Mouse (Mus musculus): ENCODE results near the gene Tsc22d1. TPM values are rescaled to one million over a fixed set of nuclear protein-coding genes. Genes with fewer than 3 reads are reported as not detected.

Tsc22d1 gene
- total RNA-seq, 2 experiments from 2014 or later: 20.2 to 51.1 TPM

GRCm38 (mm10) chr14:76540005-76540670 is 125.4 kb downstream of the Tsc22d1 start:
- ATAC-seq (replicated peaks; ENCODE audit: low FRiP score, poor library complexity, severe bottlenecking): no peak

- ATAC-seq (replicated peaks; ENCODE audit: low FRiP score, poor library complexity, severe bottlenecking): no peak; the same call in 1 of the 2 replicates
Measured at GRCm38 (mm10) chr14:76541341-76541740, 126.6 kb downstream of the Tsc22d1 start.

GRCm38 (mm10) chr14:76544136-76544535 is 129.4 kb downstream of the Tsc22d1 start:
- ATAC-seq (replicated peaks; ENCODE audit: low FRiP score, poor library complexity, severe bottlenecking): no peak

- no peak for ATAC-seq (replicated peaks; ENCODE audit: low FRiP score, poor library complexity, severe bottlenecking)
Measured at GRCm38 (mm10) chr14:76555263-76556030, 140.7 kb downstream of the Tsc22d1 start.

- ATAC-seq (replicated peaks; ENCODE audit: low FRiP score, poor library complexity, severe bottlenecking): no peak
Measured at GRCm38 (mm10) chr14:76556031-76556851, 141.5 kb downstream of the Tsc22d1 start.

GRCm38 (mm10) chr14:76556852-76557208 is 142.1 kb downstream of the Tsc22d1 start, which contains the start of gene Serp2:
Gene Serp2 (minus strand): TSS chr14:76556889.
- ATAC-seq (replicated peaks; ENCODE audit: low FRiP score, poor library complexity, severe bottlenecking): 0 out of 2 replicates have a peak, but pooled peaks have one; percentile 10

Other genes with a start within 250 kb of the Tsc22d1 start
- not detected in 2 replicates for gene Serp2, start 141.9 kb downstream of the Tsc22d1 start, total RNA-seq (2015; ENCODE audit: low replicate concordance)
- not detected in 2 replicates for gene Serp2, start 141.9 kb downstream of the Tsc22d1 start, total RNA-seq (2017; ENCODE audit: low replicate concordance)

Measured in erythroid progenitor cell, adult 5-6 weeks (primary cell).